Mouse (Mus musculus): ENCODE measurements at regions not wholly inside any gene's neighbourhood (a gene's known extent, or its start where the extent isn't known, plus 50 kb on each side); places are given as distances from the start of the nearest gene placed in this dataset.

DNA sequence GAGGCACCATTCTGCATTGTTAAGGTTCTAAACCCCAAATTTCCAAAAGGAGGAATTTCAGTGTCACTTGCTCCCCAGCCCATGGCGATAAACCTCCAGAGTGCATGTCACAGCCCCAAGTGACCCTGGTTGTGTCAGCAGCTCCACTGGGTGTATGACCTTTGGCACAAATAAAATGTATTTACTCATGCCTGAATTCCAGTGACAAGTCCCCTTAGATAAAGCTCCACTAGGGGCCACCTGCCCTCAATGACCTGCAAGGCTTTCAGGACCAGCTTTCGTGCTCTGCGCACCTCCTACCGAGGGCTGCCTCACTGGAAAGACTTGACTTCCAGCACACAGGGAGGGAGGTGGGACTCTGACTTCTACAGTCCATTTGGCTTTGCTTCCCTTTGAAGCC lies 262.6 kb downstream of the Cog6 start:
- Histone ChIP-seq H3K27me3 (ENCODE audit: control insufficient read depth, insufficient read depth, low read length) (no peaks in the 10 kb centered on the region), H3K36me3 (ENCODE audit: control insufficient read depth, insufficient read depth) (no peaks in the 10 kb centered on the region), H3K4me3 (ENCODE audit: low read length) (no peak overlapping the region), H3K9ac (ENCODE audit: low read length) (no peak overlapping the region), H3K4me2 (ENCODE audit: low read depth, low read length) (no peak overlapping the region), H3K9me3 (replicated peaks; ENCODE audit: control insufficient read depth, low read length) (no peaks in the 10 kb centered on the region), H3K27ac (ENCODE audit: low read length) (no peak overlapping the region), H3K4me1 (ENCODE audit: control insufficient read depth, insufficient read depth, low read length) (no peaks in the 10 kb centered on the region)
- no peak for ATAC-seq (replicated peaks; ENCODE audit: extremely low read depth, insufficient read depth, low FRiP score)
- 71% methylated on average over 4 of the region's 4 CpGs for WGBS

DNA sequence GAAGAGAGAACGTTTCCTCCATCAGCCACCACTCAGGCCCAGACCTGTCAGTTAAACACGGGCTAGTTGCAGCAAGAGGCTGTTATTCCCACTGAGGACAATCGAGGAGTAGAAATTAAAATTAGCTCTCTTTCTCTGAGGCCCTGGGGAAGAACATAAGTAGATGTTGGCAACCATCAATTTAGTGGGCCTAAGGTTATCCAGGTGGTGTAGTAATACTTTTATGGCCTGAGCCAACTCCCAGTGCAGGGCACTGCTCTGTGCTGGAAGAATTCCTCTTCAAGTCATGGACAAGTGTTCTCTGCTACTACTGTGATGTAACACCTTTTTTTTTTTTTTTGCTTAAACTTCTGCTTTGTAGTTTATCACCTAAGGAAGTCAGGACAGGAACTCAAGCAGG lies 270.1 kb downstream of the Cog6 start:
- Histone ChIP-seq H3K27ac (ENCODE audit: low read length) (no peak overlapping the region), H3K9me3 (replicated peaks; ENCODE audit: control insufficient read depth, low read length) (no peaks in the 10 kb centered on the region), H3K4me2 (ENCODE audit: low read depth, low read length) (no peak overlapping the region), H3K4me3 (ENCODE audit: low read length) (no peak overlapping the region), H3K9ac (ENCODE audit: low read length) (no peak overlapping the region), H3K4me1 (ENCODE audit: control insufficient read depth, insufficient read depth, low read length) (peaks cover 6% of the 10 kb centered on the region), H3K27me3 (ENCODE audit: control insufficient read depth, insufficient read depth, low read length) (no peaks in the 10 kb centered on the region), H3K36me3 (ENCODE audit: control insufficient read depth, insufficient read depth) (no peaks in the 10 kb centered on the region)
- 66% methylated on average over 3 of the region's 3 CpGs for WGBS
- ATAC-seq (replicated peaks; ENCODE audit: extremely low read depth, insufficient read depth, low FRiP score) = no peak

DNA sequence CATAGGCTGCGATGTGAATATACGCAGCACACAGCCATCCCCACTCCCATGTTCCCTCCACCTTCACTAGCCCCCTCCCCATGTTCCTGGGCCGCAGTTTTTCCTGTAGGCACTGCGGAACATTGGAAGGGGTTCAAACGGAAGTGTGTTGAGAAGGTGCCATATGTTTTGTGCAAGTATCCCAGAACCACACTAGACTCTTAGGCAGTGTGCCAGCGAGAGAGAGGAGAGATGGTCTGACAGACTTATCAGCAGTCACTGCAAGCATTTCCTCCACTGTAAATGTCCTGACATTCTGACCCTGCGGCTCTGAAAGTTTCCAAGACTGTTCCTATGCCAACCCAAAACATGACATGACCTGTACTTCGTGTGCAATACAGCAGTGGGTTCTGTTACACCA lies 272.7 kb downstream of the Cog6 start:
- H3K36me3 ChIP-seq (ENCODE audit: control insufficient read depth, insufficient read depth) = no peaks in the 10 kb centered on the region
- 33% methylated on average over 8 of the region's 8 CpGs for WGBS
- peak; percentile 65 for ATAC-seq (replicated peaks; ENCODE audit: extremely low read depth, insufficient read depth, low FRiP score)
- H3K9ac ChIP-seq (ENCODE audit: low read length) = no peak overlapping the region
- peaks cover 6% of the 10 kb centered on the region for H3K4me1 ChIP-seq (ENCODE audit: control insufficient read depth, insufficient read depth, low read length)
- no peaks in the 10 kb centered on the region for H3K9me3 ChIP-seq (replicated peaks; ENCODE audit: control insufficient read depth, low read length)
- no peaks in the 10 kb centered on the region for H3K27me3 ChIP-seq (ENCODE audit: control insufficient read depth, insufficient read depth, low read length)
- H3K4me3 ChIP-seq (ENCODE audit: low read length) = no peak overlapping the region
- H3K4me2 ChIP-seq (ENCODE audit: low read depth, low read length) = no peak overlapping the region
- no peak overlapping the region for H3K27ac ChIP-seq (ENCODE audit: low read length)

DNA sequence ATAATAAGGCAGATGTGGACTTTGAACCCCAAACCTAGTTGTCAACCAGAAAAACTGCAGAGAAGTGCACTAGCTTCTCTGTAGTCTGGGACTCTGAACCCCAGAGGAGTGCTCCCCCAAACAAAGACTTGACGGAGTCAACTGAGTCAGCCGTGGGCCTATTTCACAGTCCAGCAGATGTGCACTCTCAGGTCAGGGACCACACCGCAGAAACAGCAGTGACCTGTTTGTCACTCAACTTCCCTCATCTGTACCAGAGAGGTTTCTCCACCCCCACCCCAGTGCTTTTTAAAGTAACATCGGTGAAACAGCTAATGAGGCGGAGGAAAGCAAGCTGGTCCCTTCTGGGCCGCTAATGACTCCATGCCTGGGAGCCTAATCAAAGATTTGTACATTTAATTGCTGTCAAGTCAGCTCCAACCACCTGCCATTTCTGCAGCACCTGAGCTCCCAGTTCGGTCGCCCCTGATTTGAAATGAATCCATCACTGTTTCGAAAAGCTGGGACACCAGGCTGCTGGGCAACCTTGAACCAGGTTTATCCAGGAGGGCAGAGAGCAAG lies 276.5 kb downstream of the Cog6 start:
- H3K36me3 ChIP-seq (ENCODE audit: control insufficient read depth, insufficient read depth) = no peaks in the 10 kb centered on the region
- no peak overlapping the region for H3K9ac ChIP-seq (ENCODE audit: low read length)
- H3K27ac ChIP-seq (ENCODE audit: low read length) = no peak overlapping the region
- no peak for ATAC-seq (replicated peaks; ENCODE audit: extremely low read depth, insufficient read depth, low FRiP score)
- H3K4me3 ChIP-seq (ENCODE audit: low read length) = no peak overlapping the region
- WGBS = 70% methylated on average over 9 of the region's 9 CpGs
- H3K9me3 ChIP-seq (replicated peaks; ENCODE audit: control insufficient read depth, low read length) = no peaks in the 10 kb centered on the region
- H3K4me1 ChIP-seq (ENCODE audit: control insufficient read depth, insufficient read depth, low read length) = peaks cover 6% of the 10 kb centered on the region
- H3K27me3 ChIP-seq (ENCODE audit: control insufficient read depth, insufficient read depth, low read length) = no peaks in the 10 kb centered on the region
- H3K4me2 ChIP-seq (ENCODE audit: low read depth, low read length) = no peak overlapping the region

DNA sequence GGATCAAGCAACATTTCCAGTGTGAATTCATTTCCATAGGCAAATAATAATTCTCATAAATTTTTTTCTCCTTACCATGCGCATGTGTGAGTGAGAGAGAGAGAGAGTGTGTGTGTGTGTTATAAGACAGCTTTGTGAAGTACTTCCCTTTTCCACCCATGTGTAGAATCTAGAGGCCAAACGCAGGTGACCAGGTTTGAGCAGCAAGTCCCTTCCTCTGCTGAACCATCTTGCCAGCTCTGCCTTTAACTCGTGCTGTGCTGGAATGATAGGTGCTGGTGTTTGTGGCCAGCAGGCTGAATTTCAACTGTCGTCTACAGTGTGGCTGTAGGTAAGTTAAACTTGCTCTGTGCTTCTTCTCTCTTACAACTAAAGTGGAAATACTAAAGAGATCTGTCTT lies 277.5 kb downstream of the Cog6 start:
- 52% methylated on average over 4 of the region's 4 CpGs for WGBS
- no peak overlapping the region for H3K4me3 ChIP-seq (ENCODE audit: low read length)
- peaks cover 4% of the 10 kb centered on the region for H3K4me1 ChIP-seq (ENCODE audit: control insufficient read depth, insufficient read depth, low read length)
- no peaks in the 10 kb centered on the region for H3K9me3 ChIP-seq (replicated peaks; ENCODE audit: control insufficient read depth, low read length)
- no peak overlapping the region for H3K27ac ChIP-seq (ENCODE audit: low read length)
- H3K9ac ChIP-seq (ENCODE audit: low read length) = no peak overlapping the region
- no peaks in the 10 kb centered on the region for H3K27me3 ChIP-seq (ENCODE audit: control insufficient read depth, insufficient read depth, low read length)
- H3K36me3 ChIP-seq (ENCODE audit: control insufficient read depth, insufficient read depth) = no peaks in the 10 kb centered on the region
- H3K4me2 ChIP-seq (ENCODE audit: low read depth, low read length) = no peak overlapping the region
- ATAC-seq (replicated peaks; ENCODE audit: extremely low read depth, insufficient read depth, low FRiP score) = no peak

DNA sequence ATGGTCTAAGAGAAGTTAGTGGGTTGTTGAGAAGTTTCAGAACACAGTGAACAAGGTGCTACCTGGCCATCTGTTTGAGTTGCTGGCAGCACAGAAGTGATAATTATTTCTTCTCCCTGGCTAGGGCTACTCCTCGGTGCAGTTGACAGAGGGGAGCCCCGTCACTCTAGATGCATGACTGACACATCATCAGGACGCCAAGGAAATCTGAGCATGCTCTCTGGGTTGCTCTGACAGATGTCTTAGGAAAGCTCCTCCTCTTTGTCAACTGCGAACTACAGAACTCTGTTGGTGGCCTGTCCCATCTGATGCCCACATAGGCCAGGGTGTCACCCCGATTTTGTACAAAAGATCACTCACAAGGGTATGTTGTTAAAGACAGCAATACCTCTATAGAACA lies 278.7 kb downstream of the Cog6 start:
- Histone ChIP-seq H3K4me3 (ENCODE audit: low read length) (no peak overlapping the region), H3K27ac (ENCODE audit: low read length) (no peak overlapping the region), H3K9me3 (replicated peaks; ENCODE audit: control insufficient read depth, low read length) (no peaks in the 10 kb centered on the region), H3K9ac (ENCODE audit: low read length) (no peak overlapping the region), H3K36me3 (ENCODE audit: control insufficient read depth, insufficient read depth) (no peaks in the 10 kb centered on the region), H3K4me1 (ENCODE audit: control insufficient read depth, insufficient read depth, low read length) (no peaks in the 10 kb centered on the region), H3K4me2 (ENCODE audit: low read depth, low read length) (no peak overlapping the region), H3K27me3 (ENCODE audit: control insufficient read depth, insufficient read depth, low read length) (no peaks in the 10 kb centered on the region)
- ATAC-seq (replicated peaks; ENCODE audit: extremely low read depth, insufficient read depth, low FRiP score) = no peak
- 60% methylated on average over 5 of the region's 5 CpGs for WGBS

DNA sequence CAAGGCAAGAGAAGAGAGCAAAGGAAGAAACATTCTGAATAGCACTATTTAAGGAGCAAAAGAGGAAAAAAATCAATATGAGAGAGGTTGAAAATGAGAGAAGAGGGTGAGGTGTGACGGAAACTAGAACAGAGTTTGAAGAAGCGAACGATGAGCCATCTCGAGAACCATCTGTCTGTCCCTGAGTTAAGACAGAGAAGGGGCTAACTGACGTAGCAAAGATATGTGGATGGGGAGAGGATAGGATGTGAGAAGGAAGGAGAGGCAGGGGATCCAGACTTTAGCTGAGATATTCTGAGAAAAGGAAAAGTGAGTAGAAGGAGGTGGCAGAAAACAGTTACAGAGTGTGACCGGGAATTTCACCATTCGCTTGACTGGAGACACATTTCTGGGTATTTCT lies 281.1 kb downstream of the Cog6 start:
- Histone ChIP-seq H3K36me3 (ENCODE audit: control insufficient read depth, insufficient read depth) (no peaks in the 10 kb centered on the region), H3K4me1 (ENCODE audit: control insufficient read depth, insufficient read depth, low read length) (no peaks in the 10 kb centered on the region), H3K27me3 (ENCODE audit: control insufficient read depth, insufficient read depth, low read length) (no peaks in the 10 kb centered on the region), H3K4me2 (ENCODE audit: low read depth, low read length) (no peak overlapping the region), H3K27ac (ENCODE audit: low read length) (no peak overlapping the region), H3K9ac (ENCODE audit: low read length) (no peak overlapping the region), H3K9me3 (replicated peaks; ENCODE audit: control insufficient read depth, low read length) (no peaks in the 10 kb centered on the region), H3K4me3 (ENCODE audit: low read length) (no peak overlapping the region)
- no peak for ATAC-seq (replicated peaks; ENCODE audit: extremely low read depth, insufficient read depth, low FRiP score)
- 87% methylated on average over 7 of the region's 7 CpGs for WGBS

DNA sequence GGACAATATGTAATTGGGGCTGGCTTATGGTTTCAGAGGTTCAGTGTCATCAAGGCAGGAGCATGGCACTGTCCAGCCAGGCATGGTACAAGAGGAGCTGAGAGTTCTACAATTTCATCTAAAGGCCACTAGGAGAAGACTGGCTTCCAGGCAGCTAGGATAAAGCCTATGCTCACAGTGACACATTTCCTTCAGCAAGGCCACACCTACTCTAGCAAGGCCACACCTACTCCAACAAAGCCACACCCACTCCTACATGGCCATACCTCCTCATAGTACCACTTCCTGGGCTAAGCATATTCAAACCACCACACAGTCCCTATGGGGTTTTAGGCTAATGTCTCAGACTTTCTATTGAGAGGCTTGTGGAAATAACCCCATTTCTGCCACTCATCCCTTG lies 285.1 kb downstream of the Cog6 start:
- Histone ChIP-seq H3K4me3 (ENCODE audit: low read length) (no peak overlapping the region), H3K27me3 (ENCODE audit: control insufficient read depth, insufficient read depth, low read length) (no peaks in the 10 kb centered on the region), H3K4me2 (ENCODE audit: low read depth, low read length) (no peak overlapping the region), H3K27ac (ENCODE audit: low read length) (no peak overlapping the region), H3K9me3 (replicated peaks; ENCODE audit: control insufficient read depth, low read length) (no peaks in the 10 kb centered on the region), H3K36me3 (ENCODE audit: control insufficient read depth, insufficient read depth) (no peaks in the 10 kb centered on the region), H3K9ac (ENCODE audit: low read length) (no peak overlapping the region), H3K4me1 (ENCODE audit: control insufficient read depth, insufficient read depth, low read length) (peaks cover 2% of the 10 kb centered on the region; the same call in 1 of the 2 replicates)
- ATAC-seq (replicated peaks; ENCODE audit: extremely low read depth, insufficient read depth, low FRiP score) = no peak

DNA sequence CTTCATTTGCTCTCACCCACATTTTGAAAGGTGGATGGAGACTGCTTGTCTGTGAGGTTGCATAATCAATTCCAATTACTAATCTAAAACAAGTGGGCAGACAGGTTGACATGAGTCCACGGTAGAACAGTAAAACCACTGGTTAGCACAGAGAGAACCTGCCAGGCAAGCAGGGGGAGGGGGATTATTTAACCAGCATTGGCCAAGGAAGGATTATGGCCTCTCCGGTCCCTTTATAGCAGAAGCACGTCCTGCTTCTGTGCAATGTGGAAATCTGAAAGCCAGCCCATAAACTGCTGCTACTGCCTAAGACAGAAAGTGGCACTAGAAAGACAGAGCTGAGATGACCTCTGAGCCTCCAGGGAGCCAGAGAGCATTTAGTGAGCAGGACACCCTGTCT lies 285.5 kb downstream of the Cog6 start:
- Histone ChIP-seq H3K4me2 (ENCODE audit: low read depth, low read length) (no peak overlapping the region), H3K9me3 (replicated peaks; ENCODE audit: control insufficient read depth, low read length) (no peaks in the 10 kb centered on the region), H3K9ac (ENCODE audit: low read length) (no peak overlapping the region), H3K27me3 (ENCODE audit: control insufficient read depth, insufficient read depth, low read length) (no peaks in the 10 kb centered on the region), H3K4me1 (ENCODE audit: control insufficient read depth, insufficient read depth, low read length) (peaks cover 2% of the 10 kb centered on the region; the same call in 1 of the 2 replicates), H3K36me3 (ENCODE audit: control insufficient read depth, insufficient read depth) (no peaks in the 10 kb centered on the region), H3K4me3 (ENCODE audit: low read length) (no peak overlapping the region), H3K27ac (ENCODE audit: low read length) (no peak overlapping the region)
- ATAC-seq (replicated peaks; ENCODE audit: extremely low read depth, insufficient read depth, low FRiP score) = no peak
- 85% methylated on average over 3 of the region's 3 CpGs for WGBS

DNA sequence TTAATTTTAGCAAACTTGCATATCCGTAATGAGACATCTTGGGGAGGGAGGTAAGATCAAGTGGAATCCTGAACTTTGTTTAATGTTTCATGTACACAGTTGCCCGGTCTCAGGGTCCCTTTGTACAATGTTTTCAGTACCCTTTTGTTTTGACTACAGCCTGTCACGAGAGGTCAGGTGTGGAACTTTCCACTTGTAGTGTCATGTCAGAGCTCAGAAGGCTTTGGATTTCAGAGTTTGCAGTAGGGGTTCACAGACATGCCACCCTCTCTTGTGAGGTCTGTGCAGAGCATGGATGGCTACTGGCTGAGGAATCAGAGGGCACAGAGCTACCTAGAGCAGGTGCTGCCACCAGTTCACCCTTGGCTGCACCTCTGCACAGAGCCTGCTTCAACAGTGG lies 287.3 kb downstream of the Cog6 start:
- Histone ChIP-seq H3K4me2 (ENCODE audit: low read depth, low read length) (no peak overlapping the region), H3K4me1 (ENCODE audit: control insufficient read depth, insufficient read depth, low read length) (peaks cover 2% of the 10 kb centered on the region; the same call in 1 of the 2 replicates), H3K36me3 (ENCODE audit: control insufficient read depth, insufficient read depth) (no peaks in the 10 kb centered on the region), H3K9me3 (replicated peaks; ENCODE audit: control insufficient read depth, low read length) (no peaks in the 10 kb centered on the region), H3K4me3 (ENCODE audit: low read length) (no peak overlapping the region), H3K27me3 (ENCODE audit: control insufficient read depth, insufficient read depth, low read length) (no peaks in the 10 kb centered on the region), H3K27ac (ENCODE audit: low read length) (no peak overlapping the region), H3K9ac (ENCODE audit: low read length) (no peak overlapping the region)
- WGBS = 79% methylated on average over 3 of the region's 3 CpGs
- ATAC-seq (replicated peaks; ENCODE audit: extremely low read depth, insufficient read depth, low FRiP score) = no peak

All from heart, embryonic 16.5 days (tissue).